Mouse (Mus musculus): ENCODE data around the gene Tarm1. TPM values are rescaled to one million over a fixed set of nuclear protein-coding genes. Genes with fewer than 3 reads are reported as not detected.

Tarm1 gene
- total and polyA plus RNA-seq, 2 experiments from 2014 or later, result 0.10 TPM; not detected in 1

GRCm38 (mm10) chr7:3452821-3453485 is 49.5 kb downstream of the Tarm1 start:
- Histone ChIP-seq H3K9me3 (ENCODE audit: low read length) (no peaks in the 10 kb centered on the region), H3K4me2 (ENCODE audit: low read depth, low read length) (no peak overlapping the region), H3K27me3 (ENCODE audit: insufficient read depth, low read length) (no peaks in the 10 kb centered on the region), H3K4me3 (ENCODE audit: low read length) (no peak overlapping the region), H3K4me1 (ENCODE audit: insufficient read depth, low read length) (no peaks in the 10 kb centered on the region), H3K27ac (no peak overlapping the region), H3K9ac (replicated peaks; ENCODE audit: low read length) (no peak overlapping the region), H3K36me3 (ENCODE audit: insufficient read depth, low read length) (no peaks in the 10 kb centered on the region)
- ATAC-seq (no peak), DNase-seq (ENCODE audit: low spot score) (no peak)
- WGBS, result 64% methylated on average over 12 of the region's 12 CpGs
- no peak for TF ChIP-seq CTCF (IDR thresholded peaks at IDR 0.05; ENCODE audit: low read depth)

- no peak for TF ChIP-seq CTCF (IDR thresholded peaks at IDR 0.05; ENCODE audit: low read depth)
- Histone ChIP-seq H3K9ac (replicated peaks; ENCODE audit: low read length) (no peak overlapping the region), H3K27me3 (ENCODE audit: insufficient read depth, low read length) (no peaks in the 10 kb centered on the region), H3K27ac (no peak overlapping the region), H3K36me3 (ENCODE audit: insufficient read depth, low read length) (no peaks in the 10 kb centered on the region), H3K4me3 (ENCODE audit: low read length) (no peak overlapping the region), H3K4me1 (ENCODE audit: insufficient read depth, low read length) (no peaks in the 10 kb centered on the region), H3K4me2 (ENCODE audit: low read depth, low read length) (no peak overlapping the region), H3K9me3 (ENCODE audit: low read length) (no peaks in the 10 kb centered on the region)
- 57% methylated on average over 6 of the region's 6 CpGs for WGBS
- DNase-seq (ENCODE audit: low spot score), result no peak
- ATAC-seq, result no peak
Observed at GRCm38 (mm10) chr7:3451161-3451560, 51.3 kb downstream of the Tarm1 start.

GRCm38 (mm10) chr7:3450671-3451070 is 51.8 kb downstream of the Tarm1 start:
- Histone ChIP-seq H3K27ac (no peak overlapping the region), H3K9me3 (ENCODE audit: low read length) (no peaks in the 10 kb centered on the region), H3K4me3 (ENCODE audit: low read length) (no peak overlapping the region), H3K9ac (replicated peaks; ENCODE audit: low read length) (no peak overlapping the region), H3K27me3 (ENCODE audit: insufficient read depth, low read length) (no peaks in the 10 kb centered on the region), H3K4me1 (ENCODE audit: insufficient read depth, low read length) (no peaks in the 10 kb centered on the region), H3K36me3 (ENCODE audit: insufficient read depth, low read length) (no peaks in the 10 kb centered on the region), H3K4me2 (ENCODE audit: low read depth, low read length) (no peak overlapping the region)
- ATAC-seq, result no peak
- no peak for TF ChIP-seq CTCF (IDR thresholded peaks at IDR 0.05; ENCODE audit: low read depth)
- 74% methylated on average over 5 of the region's 5 CpGs for WGBS
- DNase-seq (ENCODE audit: low spot score), result no peak

- no peaks in the 10 kb centered on the region for H3K4me1 ChIP-seq (ENCODE audit: insufficient read depth, low read length)
- H3K27ac ChIP-seq, result no peak overlapping the region
- peak; percentile 85 for TF ChIP-seq CTCF (IDR thresholded peaks at IDR 0.05; ENCODE audit: low read depth)
- peak; percentile 83 for DNase-seq (ENCODE audit: low spot score)
- H3K9ac ChIP-seq (replicated peaks; ENCODE audit: low read length), result no peak overlapping the region
- WGBS, result 21% methylated on average over 15 of the region's 15 CpGs
- H3K27me3 ChIP-seq (ENCODE audit: insufficient read depth, low read length), result no peaks in the 10 kb centered on the region
- H3K4me2 ChIP-seq (ENCODE audit: low read depth, low read length), result no peak overlapping the region
- H3K36me3 ChIP-seq (ENCODE audit: insufficient read depth, low read length), result no peaks in the 10 kb centered on the region
- no peaks in the 10 kb centered on the region for H3K9me3 ChIP-seq (ENCODE audit: low read length)
- no peak overlapping the region for H3K4me3 ChIP-seq (ENCODE audit: low read length)
- peak; percentile 80; the same call in 1 of the 2 replicates for ATAC-seq
Observed at GRCm38 (mm10) chr7:3448737-3449454, 53.5 kb downstream of the Tarm1 start.

- H3K27me3 ChIP-seq (ENCODE audit: insufficient read depth, low read length), result no peaks in the 10 kb centered on the region
- H3K27ac ChIP-seq, result no peak overlapping the region
- no peak overlapping the region for H3K4me2 ChIP-seq (ENCODE audit: low read depth, low read length)
- no peak overlapping the region for H3K4me3 ChIP-seq (ENCODE audit: low read length)
- no peaks in the 10 kb centered on the region for H3K4me1 ChIP-seq (ENCODE audit: insufficient read depth, low read length)
- no peaks in the 10 kb centered on the region for H3K36me3 ChIP-seq (ENCODE audit: insufficient read depth, low read length)
- no peak for ATAC-seq
- TF ChIP-seq CTCF (IDR thresholded peaks at IDR 0.05; ENCODE audit: low read depth), result no peak
- no peak for DNase-seq (ENCODE audit: low spot score)
- H3K9ac ChIP-seq (replicated peaks; ENCODE audit: low read length), result no peak overlapping the region
- no peaks in the 10 kb centered on the region for H3K9me3 ChIP-seq (ENCODE audit: low read length)
- 67% methylated on average over 4 of the region's 4 CpGs for WGBS
Observed at GRCm38 (mm10) chr7:3447026-3447425, 55.4 kb downstream of the Tarm1 start.

- no peaks in the 10 kb centered on the region for H3K27me3 ChIP-seq (ENCODE audit: insufficient read depth, low read length)
- H3K4me2 ChIP-seq (ENCODE audit: low read depth, low read length), result no peak overlapping the region
- no peaks in the 10 kb centered on the region for H3K36me3 ChIP-seq (ENCODE audit: insufficient read depth, low read length)
- H3K9ac ChIP-seq (replicated peaks; ENCODE audit: low read length), result no peak overlapping the region
- H3K4me3 ChIP-seq (ENCODE audit: low read length), result no peak overlapping the region
- DNase-seq (ENCODE audit: low spot score) (no peak), ATAC-seq (no peak)
- TF ChIP-seq CTCF (IDR thresholded peaks at IDR 0.05; ENCODE audit: low read depth), result no peak
- no peak overlapping the region for H3K27ac ChIP-seq
- 81% methylated on average over 3 of the region's 3 CpGs for WGBS
- H3K4me1 ChIP-seq (ENCODE audit: insufficient read depth, low read length), result no peaks in the 10 kb centered on the region
- H3K9me3 ChIP-seq (ENCODE audit: low read length), result no peaks in the 10 kb centered on the region
Observed at GRCm38 (mm10) chr7:3446584-3446983, 55.8 kb downstream of the Tarm1 start.

- H3K9me3 ChIP-seq (ENCODE audit: low read length), result no peaks in the 10 kb centered on the region
- H3K27me3 ChIP-seq (ENCODE audit: insufficient read depth, low read length), result no peaks in the 10 kb centered on the region
- H3K4me1 ChIP-seq (ENCODE audit: insufficient read depth, low read length), result no peaks in the 10 kb centered on the region
- no peak overlapping the region for H3K9ac ChIP-seq (replicated peaks; ENCODE audit: low read length)
- ATAC-seq (no peak), DNase-seq (ENCODE audit: low spot score) (no peak)
- H3K4me3 ChIP-seq (ENCODE audit: low read length), result no peak overlapping the region
- no peak overlapping the region for H3K27ac ChIP-seq
- H3K4me2 ChIP-seq (ENCODE audit: low read depth, low read length), result no peak overlapping the region
- no peak for TF ChIP-seq CTCF (IDR thresholded peaks at IDR 0.05; ENCODE audit: low read depth)
- 87% methylated on average over 3 of the region's 3 CpGs for WGBS
- no peaks in the 10 kb centered on the region for H3K36me3 ChIP-seq (ENCODE audit: insufficient read depth, low read length)
Observed at GRCm38 (mm10) chr7:3444678-3445077, 57.7 kb downstream of the Tarm1 start.
